Mouse (Mus musculus) spleen, adult 2 months (tissue): Measurements from ENCODE around the gene Utp15.

Source experiments
- CTCF ChIP-seq: fragments of 200-500 bp; IDR thresholded peaks from 2 replicates; pipeline ENCODE4 v1.5.1; 2011; ENCODE audit warnings: mild to moderate bottlenecking, inconsistent platforms; ENCODE audit not compliant: insufficient read depth, insufficient read length, insufficient replicate concordance; ENCODE audit errors: extremely low read depth
- POLR2A ChIP-seq: fragments of 200-500 bp; IDR thresholded peaks from 2 replicates; pipeline ENCODE4 v1.6.1; 2011; ENCODE audit warnings: low read depth, low read length, inconsistent platforms

- TF ChIP-seq CTCF (no peak), POLR2A (no peak)
These were observed 21.1 kb downstream of the Utp15 start for GRCm38 (mm10) chr13:98241531-98242282.
